Mouse (Mus musculus) mesoderm, embryonic 11.5 days (tissue): ENCODE measurements around the gene Gm47959.
A peak's percentile ranks its signal among the peaks of the same experiment; 100 is the strongest.

Experiments used
- DNase-seq: peaks from one replicate; pipeline ENCODE4 v3.0.0-alpha.2; 2012; ENCODE audit warnings: low read depth, low spot score

Gm47959 gene

DNA sequence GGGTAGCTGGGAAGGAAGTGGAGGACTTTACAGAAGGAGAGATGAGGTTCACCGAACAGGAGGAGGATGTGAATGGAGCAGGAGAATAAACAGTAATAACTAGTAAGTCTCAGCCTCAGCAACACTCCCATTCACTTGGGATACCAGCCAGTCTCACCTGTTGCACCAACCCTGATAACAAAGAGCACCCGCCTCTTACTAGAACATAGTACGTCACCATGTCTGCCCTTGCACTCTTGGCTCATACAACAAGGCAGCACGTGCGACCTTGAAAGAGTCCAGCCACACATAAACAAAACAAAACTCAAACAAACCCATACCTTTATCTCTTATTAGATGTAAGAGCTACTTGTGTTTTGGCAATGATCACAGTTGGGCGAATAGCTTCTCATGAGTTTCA, 32.2 kb downstream of the Gm47959 start:
- no peak for DNase-seq

DNA sequence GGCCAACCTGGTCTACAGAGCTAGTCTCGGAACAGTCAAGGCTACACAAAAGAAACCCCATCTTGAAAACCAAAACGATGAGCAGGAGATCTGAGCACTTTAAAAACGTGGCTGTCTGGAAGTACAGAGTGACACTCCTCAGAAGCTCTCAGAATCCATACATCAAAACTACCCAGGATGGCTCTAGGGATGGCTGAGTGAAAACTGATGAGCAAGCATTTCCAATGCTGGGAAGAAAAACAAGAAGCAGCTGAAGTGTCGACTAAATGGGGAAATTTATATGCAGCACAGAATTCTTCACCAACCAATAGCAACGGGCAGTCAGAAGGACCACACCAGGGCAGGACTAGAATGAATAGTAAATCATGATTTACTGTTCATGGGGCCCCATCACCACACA, 34.2 kb downstream of the Gm47959 start:
- no peak for DNase-seq

DNA sequence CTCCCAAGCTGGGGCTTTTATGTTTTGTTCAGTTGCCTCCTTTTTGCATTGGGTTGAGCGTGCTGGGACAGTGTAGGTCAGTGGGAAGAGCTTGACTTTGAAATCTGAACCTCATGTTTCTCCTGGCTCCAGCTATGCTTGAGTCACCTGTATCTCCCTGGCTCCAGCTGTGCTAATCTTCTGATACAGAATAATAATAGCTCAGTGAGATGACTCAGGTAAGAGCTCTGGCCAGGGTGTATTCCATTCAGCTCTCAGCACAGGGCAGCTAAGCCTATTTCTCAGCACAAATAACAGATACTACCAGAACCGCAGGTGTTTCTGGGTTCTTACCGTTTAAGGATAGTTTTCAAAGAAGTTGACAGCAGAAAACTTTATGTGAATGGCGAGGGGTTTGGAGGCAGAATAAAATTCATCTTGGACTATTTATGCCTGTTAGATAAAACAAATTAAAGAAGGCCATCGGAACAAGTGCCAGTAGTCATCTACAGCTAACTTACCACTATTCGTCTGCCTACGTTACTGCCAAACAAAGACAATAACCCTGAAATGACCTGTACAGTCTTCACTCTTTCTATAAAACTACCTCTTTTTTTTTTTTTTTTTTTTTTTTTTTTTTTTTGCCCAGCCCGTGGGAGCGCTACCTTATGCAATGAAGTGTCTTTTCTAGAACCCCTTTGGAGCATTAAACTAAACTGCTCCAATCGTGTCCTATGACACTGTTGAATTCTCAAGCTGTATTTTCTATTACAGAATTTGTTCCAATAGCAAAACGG, 36.7 kb downstream of the Gm47959 start:
- DNase-seq = no peak

DNA sequence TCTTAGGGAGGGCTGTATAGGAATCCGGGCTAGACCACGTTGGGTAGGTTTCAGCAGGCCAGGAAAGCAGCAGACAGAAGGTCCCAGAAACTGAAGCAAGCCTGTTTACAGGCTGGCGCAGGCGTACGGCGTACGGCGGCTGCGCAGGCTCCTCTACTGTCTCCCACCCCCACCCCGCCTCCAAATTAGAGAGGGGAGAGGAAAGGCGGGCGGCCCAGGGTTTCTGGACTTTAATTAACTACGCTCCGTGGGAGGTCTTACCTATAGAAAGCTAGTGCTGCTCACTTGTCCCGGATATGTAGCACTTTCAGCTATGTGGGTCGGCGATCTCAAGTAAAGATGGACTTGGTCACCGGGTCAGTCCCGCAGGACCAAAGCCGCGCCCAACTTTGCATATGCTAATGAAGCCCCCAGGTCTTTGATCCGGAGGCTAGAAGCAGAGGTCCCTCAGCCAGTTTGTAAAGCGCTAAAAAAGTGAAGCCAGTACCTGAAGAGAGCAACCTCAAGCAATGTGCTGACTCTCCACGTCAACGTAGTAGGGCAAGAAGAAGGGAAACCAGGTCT, 37.8 kb downstream of the Gm47959 start, which contains the start of gene Slc19a3:
Gene Slc19a3, minus strand, starts transcription at position 340 of the 564 bp plus-strand sequence.
- peak; percentile 43 for DNase-seq

DNA sequence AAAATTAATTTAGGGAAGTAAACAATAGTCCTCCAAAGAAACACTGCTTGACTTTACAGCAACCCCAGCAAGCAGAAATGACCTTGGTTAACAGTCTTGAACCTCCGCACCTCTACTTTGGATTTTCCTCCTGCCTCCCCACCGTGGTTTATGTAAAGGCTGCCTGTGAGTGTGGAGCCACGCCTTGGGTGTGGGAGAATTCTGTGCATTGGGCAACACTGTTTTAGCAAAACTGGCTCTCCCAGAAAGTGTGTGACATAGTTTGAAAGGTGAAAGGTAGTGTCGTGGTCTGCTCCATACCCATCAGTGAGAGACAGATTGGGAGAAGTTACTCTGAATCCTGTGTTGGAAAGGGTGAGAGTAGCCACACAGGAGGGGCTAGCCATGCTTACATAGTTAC, 38.7 kb downstream of the Gm47959 start:
- DNase-seq = no peak

DNA sequence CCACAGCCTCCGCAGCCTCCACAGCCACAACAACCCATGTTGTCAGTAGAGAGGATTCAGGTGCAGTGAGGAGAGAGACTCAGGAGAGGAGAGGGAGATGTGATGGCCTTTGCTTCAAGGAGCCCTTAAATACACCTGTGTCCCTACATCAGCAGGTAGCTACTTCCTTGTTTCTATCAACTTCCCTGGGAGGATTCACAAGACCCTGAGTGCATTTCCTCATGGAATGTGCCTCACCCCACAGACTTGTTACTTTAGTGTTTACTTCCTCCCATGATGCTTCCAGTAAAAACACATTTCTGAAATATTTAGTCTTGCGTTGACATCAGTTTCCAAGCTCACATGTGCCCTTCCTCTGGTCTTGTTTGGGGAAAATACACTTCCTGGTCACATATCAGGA, 42.0 kb downstream of the Gm47959 start, which contains the start of gene Krtap28-10:
Gene Krtap28-10, minus strand, starts transcription at position 101 of the 400 bp plus-strand sequence.
- DNase-seq = no peak

DNA sequence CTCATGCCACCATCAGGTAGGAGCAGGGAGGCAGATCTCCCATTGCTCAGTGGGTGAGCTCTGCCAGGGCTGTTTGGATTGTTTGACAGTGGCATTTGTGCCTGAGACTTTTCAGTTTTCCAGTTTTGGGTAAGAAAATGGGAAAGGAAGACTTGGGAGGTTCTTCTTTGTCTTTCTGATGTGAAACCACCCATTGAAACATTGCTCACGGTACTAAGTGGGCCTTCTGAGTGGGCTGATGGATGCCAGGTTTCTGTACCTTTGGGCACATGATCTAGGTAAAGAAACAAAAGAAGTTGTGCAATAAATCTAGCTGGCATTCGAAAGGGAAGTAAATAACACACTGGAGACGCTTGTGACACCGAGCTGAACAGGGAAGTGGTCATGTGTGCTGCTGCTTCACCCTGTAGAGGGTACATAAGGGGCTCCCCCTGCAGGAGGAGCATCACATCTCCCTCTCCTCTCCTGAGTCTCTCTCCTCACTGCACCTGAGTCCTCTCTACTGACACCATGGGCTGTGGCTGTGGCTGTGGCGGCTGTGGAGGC, 44.6 kb downstream of the Gm47959 start, which contains the start of gene Gm47969:
Gene Gm47969, plus strand, starts transcription at position 51 of the 546 bp plus-strand sequence.
- no peak for DNase-seq
